Mouse (Mus musculus): ENCODE measurements around the gene Lsamp.

The Lsamp gene

DNA sequence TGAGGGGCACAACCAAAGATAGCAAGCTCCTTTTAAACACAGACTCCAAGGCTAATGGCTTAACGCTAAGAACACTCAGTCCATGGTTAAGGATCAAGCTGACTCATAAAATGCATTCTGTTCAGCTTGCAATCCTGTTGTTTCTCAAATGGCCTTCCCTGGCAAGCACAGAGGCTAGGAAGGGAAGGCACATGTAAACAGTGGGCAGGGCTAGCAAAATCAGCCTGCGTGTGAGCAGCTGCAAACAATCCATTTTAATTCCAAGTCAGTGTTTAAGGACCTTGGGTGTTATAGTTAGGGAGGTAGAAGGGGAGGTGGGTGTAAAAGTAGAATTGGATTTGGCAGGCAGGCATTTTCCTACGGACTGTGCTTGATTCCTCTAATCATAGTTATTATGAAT lies 1195.4 kb downstream of the Lsamp start:
- DNase-seq (ENCODE audit: low read depth, low spot score) = peak; percentile 73

DNA sequence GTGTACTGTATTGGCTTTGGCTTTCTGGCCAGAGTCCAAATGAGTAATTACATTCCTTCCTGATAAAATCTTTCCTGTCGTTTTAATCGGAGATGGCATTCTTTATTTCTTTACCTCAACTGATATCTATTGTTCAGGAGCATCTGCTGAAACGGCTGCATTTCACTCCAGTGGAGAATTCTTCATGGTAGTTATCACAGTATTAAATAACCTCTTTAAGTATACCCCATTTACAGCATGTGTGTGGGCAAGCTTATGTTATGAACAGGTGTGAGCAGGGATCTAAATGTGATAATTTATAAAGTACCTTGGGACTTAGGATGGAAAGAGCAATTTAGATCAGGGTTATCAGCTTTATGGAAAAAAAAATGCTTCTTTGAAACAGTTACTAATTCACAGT lies 1196.7 kb downstream of the Lsamp start:
- DNase-seq (ENCODE audit: low read depth, low spot score) = no peak

DNA sequence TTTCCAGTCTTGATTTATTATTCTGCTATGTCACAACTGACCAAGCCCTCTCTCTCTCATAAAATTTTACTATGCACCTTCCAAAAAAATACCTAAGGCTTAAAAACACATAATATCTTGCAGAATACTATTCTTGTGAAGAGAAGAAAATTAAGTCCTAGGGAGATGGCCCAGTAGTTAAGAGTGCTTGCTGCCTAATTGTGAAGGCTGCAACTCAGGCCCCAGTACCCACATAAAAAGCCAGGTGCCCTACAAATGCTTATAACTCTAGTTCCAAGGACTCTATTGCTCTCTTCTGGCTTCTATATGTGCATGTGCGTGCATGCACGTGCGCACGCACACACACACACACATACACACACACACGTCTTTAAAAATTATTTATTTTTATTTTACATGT lies 1225.9 kb downstream of the Lsamp start:
- no peak for DNase-seq (ENCODE audit: low read depth, low spot score)

DNA sequence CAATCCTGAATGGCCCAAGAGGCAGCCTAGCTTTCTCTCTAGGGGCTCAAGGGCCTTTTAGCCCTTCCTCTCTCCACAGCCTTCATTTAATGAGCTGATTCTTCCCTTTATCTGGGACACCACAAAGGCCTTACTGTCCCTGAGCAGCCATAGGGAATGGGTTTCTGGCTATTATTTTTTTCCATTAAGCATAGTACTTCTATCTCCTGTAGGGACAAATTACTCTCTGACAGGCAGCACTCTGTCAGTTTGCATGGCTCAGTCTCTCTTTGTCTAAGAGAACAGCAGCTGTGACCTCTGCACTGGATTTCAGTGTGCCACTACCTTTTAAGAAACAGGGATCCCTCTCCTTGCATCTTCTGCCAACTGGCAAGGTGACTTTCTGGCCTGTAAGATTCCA lies 1251.7 kb downstream of the Lsamp start:
- DNase-seq (ENCODE audit: low read depth, low spot score) = no peak

DNA sequence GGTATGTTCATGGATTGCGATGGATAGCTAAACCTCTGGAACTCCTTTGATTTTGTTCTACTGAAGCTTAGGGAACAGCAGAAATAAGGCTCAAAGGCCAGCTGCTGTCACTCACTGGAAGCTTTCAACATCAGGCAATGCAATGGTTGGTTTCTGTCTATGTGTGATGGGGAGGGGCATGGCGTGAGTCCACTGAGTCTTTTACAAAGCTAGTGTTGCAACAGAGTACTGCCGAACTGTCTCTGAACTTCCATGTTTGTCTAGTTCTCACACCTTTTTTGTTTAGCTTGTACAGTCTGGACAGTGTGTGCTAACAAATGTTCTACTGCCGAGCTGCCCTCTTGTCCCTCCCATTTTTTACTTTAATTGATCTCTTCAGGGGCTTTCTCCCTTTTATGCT lies 1258.7 kb downstream of the Lsamp start:
- no peak for DNase-seq (ENCODE audit: low read depth, low spot score)

DNA sequence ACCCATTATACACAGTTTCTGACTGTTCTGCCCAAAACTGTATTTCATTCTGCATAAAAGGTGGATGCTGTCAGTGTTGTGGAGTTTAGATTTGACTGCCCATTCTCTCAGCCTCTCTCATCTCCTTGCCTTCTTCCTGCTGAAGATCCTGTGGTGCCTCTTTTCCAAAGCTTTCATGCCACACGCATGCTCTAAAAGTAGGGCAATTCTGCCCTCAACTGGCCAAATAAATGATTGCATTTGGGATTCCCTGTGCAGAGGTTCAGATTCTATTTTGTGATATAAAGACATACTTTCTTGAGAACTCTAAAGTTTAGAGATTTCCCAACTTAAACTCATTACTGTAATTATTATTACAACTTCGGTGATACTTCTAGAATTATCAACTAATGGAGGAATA lies 1260.5 kb downstream of the Lsamp start:
- DNase-seq (ENCODE audit: low read depth, low spot score) = peak; percentile 86

DNA sequence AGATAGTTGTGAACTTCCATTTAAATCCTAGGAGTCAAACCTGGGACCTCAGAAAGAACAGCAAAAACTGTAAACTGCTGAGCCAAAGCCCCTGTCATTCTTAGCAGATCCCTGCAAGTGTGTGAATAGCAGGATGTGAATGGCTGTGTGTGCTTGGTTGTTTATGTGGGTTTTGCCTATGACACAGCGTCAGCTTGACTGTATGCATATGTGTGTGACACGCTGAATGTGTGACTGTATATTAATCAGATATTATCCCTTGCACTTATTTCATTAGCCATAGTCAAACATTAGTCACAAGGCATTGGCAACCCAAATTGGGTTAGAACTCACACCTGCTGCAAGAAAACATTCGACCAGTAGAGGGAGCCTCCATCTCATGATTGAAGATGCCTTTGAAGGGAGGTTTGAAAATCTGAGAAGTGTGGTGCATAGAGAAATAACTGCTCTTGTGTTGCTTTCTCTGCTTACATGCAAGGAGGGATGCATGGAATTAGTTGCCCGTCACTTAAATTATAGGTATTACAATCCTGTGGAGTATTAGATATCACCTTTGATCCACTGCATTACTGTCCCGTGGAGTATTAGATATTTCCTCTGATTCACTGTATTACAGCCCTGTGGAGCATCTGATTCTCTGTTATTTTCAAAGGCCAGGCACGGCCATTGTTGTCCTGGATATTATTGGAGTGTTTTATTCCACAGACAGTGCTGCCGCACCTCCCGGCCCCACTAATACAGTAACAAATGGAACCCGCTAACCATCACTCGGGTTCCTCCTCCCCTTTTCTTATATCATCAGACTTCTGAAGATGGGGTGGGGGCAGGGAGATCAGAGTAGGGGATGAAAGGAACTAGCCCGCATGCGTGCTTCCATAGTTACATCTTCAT lies 1274.2 kb downstream of the Lsamp start:
- peak; percentile 90 for DNase-seq (ENCODE audit: low read depth, low spot score)

DNA sequence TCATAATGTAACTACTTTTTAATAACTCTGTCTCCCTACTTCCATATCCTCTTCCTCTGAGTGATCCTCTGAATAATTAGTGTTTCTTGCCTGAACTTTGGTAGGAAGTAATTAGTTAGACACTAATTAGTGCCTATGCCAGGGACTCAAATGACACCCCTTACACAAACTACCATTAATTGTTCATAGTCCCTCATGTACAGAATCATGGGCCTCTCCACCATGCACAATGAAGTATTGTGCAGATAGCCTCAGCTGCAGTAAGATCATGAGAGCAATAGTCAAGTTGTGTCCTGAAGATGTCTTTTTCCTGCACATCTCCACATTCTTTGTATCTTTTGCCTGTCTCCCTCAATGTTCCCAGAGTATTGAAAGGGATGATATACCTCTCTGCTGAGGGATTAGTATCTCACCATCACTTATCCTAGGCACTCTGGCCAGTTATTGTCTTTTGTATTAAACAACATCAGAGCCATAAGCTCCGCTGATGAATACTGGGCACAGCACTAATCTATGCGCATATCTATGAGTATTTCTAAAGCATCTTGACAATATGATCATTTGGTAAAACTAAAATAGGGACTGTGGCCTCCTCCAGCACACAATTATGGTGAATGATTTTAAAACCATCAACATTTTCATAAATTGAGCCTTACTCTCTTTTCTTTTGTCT lies 1292.0 kb downstream of the Lsamp start:
- no peak for DNase-seq (ENCODE audit: low read depth, low spot score)

DNA sequence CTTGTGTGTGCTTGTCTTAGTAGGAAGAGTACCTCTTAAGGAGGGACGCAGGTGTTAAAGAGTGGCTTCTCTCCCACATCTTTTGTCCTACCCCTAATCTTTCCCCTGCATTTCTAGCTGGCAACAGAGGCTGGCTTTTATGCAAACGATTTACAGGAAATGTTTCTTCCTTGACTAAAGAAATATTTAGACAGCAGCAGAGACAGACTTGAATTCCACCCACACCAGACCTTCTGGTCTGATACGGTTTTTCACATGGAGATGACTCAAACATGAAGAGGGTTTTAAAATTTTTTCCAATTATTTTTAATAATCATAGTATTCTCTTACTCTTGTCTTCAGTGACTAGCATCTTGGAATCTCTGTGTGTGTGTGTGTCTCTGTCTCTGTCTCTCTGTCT lies 1333.8 kb downstream of the Lsamp start:
- peak; percentile 49 for DNase-seq (ENCODE audit: low read depth, low spot score)

DNA sequence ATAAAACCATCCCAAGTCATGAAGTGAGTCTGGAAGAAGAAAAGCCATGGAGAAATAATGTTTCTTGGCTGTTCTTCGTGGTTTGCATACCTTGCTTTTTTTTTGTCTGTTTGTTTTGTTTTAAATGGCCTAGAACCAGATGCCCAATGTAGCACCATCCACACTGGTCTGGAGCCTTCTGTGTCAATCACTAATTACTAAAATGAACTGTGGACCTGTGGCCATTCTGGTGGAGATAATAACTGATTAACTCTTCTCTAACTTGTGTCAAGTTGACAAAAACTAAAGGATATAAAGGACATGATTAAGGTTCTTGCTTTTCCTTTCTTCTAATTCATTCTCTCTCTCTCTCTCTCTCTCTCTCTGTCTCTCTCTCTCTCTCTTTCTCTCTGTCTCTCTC lies 1359.3 kb downstream of the Lsamp start:
- no peak for DNase-seq (ENCODE audit: low read depth, low spot score)

DNA sequence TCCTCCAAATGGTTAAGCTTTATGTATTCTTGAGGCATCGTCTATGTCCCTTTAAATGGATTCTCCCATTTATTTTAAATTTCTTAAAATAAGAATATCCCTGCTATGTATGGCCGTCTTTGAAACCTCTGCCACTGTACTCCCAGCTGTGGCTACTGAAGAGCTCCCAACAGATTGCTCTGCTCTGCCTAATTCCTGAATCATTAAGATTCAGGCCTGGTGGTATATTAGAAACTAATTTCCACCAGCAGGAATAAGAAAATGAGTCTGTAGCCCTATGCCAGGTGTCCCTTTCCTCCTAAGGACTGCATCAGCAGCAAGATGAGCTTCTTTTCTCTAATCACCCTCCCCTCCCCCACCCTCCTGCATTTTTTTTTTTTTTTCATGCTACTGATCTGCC lies 1381.0 kb downstream of the Lsamp start:
- DNase-seq (ENCODE audit: low read depth, low spot score) = no peak

DNA sequence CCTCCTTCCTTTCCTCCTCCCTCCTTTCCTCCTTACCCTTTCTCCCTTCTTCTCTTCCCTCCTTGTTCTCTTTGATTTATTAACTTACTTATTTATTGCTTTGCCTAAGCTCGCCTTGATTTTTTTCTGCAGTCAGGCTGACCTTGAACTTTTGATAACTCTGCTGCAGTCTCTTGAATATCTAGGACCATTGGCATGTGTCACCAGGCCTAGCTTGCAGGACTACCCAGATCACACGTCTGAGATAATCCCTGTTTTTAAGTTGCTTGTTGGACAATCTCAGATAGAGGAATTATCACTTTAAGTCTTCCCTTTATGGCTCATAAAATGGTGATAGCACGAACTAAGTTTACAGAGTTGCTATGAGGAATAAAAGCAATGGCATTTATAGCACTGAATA lies 1399.5 kb downstream of the Lsamp start:
- DNase-seq (ENCODE audit: low read depth, low spot score) = no peak

DNA sequence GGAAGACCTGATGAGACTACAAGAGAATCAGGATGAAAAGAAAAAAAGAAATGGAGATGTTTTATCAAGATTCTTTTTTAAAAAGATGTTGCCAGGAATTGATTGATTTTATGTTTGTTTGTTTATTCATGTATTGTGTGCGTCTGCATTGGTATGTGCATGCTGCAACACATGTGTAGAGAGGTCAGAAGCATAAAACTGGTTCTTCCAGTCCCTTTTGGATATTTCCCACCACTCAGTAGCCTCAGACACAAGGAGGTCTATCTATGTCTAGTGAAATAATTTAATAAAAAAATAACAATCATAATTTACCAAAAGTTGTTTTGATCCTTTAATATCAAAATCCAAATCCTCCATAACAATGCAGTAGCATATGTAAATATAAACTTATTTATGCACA lies 1400.1 kb downstream of the Lsamp start:
- DNase-seq (ENCODE audit: low read depth, low spot score) = no peak

DNA sequence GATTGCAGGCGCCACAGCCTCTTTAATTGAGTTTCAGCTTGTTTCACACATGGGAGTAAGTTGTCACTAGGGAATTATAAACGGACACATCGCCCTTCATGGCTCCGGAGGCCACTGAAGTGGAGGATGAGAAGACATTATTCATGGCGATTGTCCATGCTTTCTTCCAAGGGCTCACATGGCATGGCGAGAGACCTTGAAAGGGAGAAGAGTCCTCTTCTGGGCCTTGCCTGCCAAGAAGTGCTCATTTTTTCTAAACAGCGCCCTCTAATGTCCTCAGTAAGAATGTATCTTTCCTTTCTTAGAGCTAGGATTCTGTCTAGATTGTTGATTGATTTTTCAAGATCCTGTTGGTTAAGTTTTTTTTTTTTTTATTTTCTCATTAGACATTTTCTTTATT lies 1424.7 kb downstream of the Lsamp start:
- DNase-seq (ENCODE audit: low read depth, low spot score) = peak; percentile 32

DNA sequence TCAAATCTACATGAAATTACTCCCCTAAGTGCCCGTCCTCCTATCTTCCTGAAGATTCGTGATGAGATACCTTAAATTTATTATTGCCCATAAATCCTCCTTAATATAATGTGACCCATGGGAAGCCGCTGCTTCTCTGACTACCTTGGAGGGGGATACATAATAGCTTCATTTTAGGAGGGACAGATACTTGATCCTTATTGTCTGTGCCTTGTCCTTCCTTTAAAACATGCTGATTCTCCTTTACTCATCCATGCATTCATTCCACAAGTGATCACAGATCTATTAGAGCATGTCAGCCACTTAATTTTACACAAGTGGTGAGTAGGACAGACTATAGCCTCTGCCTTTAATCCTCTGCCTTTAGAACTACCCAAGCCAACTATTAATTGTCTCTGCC lies 1426.5 kb downstream of the Lsamp start:
- no peak for DNase-seq (ENCODE audit: low read depth, low spot score)

DNA sequence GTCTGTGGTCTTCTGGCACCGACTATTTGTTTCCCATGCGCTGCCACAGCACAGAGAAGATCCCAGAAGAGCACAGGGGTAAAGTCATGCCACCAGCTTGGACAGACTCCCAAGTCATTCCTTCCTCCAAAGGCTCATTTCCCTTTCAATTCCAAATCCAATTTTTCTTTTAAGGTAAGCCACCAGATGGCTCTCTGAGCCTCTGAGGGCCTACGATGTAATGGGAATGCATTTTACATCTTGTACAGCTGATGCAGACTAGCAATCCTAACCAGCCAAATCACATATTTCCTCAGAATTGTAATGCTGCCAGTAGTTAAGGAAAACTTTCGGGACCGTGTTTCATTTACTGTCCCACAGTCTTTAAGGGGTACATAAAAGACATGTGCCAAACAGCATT lies 1433.2 kb downstream of the Lsamp start:
- peak; percentile 70 for DNase-seq (ENCODE audit: low read depth, low spot score)

DNA sequence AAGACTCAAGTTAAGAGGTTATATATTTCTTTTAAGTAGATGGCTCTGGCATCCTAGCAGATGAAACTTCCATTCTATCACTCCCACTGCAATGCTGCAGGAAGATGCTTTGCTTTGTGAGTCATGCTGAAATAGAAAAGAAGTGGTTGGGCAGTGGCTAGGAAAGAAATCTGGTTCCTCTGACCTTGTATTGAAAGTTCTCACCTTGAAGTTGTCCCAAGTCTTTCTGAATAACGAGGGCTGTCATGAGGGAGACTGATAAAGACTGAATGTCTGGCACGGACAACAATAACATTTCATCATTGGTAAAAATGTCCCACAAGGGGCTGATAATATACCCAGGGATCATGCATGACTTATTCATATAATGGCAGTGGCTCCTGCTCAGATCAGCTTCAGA lies 1483.2 kb downstream of the Lsamp start:
- DNase-seq (ENCODE audit: low read depth, low spot score) = peak; percentile 12

DNA sequence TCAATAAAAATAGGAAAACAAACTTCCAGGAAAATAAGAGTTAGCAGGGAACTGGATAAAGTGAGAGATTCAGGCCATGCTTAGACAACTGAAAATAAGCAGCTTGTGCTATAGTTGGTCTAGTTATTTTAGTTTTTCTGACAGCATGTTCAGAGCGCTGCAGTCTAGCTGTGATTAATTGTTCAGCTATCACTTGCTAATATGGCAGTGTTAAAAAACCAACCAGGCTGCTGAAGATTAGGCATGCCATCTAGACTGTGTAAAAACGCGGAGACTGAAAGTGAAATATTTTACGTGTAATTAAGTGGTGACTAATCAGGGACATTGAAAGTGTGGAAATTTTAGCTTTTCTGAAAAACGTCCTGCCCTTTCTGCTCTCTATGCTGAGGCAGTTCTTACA lies 1494.5 kb downstream of the Lsamp start:
- peak; percentile 40 for DNase-seq (ENCODE audit: low read depth, low spot score)

DNA sequence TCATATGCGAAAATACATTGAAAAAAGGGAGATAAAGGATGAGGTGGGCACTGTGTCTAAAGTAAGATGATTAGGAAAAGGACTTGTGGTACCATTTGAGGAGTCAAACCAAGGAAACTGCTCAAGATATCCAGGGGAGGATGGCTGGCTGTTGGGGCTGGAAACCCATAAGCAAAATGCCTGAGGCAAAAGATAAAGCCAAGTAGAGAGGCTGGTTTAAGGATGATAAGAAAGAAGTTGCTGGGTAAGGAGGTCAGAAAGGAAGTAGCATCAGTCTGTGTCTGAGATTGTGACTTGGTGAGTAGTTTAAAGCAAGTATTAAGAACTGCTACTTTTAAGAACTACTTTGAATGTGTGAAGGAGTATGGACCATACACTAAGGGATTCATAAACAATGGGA lies 1497.7 kb downstream of the Lsamp start:
- DNase-seq (ENCODE audit: low read depth, low spot score) = no peak

DNA sequence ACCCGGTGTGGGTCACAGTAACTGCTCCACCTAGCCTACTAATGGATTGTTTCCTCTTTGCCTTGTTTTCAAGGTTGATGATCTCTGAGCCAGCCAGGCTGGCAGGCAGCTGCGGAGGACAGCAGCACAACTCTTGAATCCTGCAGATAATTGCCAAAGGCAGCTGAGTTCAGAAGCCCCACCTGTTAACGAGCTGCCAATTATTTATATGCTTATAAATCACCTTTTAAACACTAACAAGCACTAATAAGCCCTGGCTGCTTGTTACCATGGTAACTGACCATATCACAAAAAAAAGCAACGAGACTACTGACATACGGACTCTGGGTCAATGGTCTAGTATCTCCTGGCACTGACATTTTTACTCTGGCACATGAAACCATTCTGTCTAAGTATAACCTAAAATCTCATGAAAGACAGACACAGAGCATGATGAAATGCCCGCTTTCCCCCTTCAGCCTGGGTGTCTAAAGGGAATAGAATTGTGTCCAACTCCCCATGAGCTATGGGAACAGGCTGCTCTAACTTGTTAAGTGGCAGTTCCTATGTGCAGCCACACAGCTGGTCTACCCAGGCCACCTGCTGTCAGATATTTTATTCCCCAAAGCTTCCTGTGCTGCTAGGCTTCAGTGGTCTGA lies 1526.9 kb downstream of the Lsamp start:
- DNase-seq (ENCODE audit: low read depth, low spot score) = peak; percentile 43

DNA sequence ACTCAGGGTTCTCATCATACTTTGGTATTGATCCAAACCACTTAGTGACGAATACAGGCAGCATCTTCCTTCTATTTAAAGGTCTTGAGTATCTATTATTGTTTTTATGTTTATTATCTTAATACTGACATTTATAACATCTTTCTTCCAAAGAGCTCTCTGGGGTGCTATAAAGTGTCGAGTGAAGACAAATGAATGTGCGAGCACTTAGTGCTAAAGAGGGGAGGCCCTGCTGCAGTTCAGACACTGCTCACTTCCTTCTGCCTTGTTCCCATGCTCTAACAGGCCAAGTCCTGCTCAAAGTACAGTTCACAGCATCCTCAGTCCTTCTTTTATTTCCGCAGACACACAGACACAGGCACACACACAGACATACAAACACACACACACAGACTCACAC lies 1537.4 kb downstream of the Lsamp start:
- no peak for DNase-seq (ENCODE audit: low read depth, low spot score)

DNA sequence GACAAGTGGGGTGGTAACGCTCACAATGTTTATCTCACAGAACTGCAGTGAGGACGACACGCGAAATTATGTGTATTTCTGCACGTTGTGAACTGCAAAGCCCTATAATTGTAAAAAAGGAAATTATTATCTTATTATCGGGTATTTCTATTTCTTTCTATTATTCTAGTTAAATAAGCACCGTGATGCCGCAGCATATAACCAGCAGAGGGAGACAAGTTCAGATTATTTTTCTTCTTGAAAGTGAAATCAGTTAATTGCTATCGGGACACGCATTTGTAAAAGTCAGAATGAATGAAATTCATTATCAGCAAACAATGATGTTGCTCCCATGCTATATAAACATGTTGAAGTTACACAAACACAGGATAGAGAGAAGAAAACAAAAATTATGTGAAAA lies 1540.1 kb downstream of the Lsamp start:
- DNase-seq (ENCODE audit: low read depth, low spot score) = peak; percentile 76

Measured in brain, adult 2 months (tissue).